Mouse (Mus musculus) intestine, embryonic 15.5 days (tissue): ENCODE results near the gene Gm10128. TPM values are rescaled to one million over a fixed set of nuclear protein-coding genes. Genes with fewer than 3 reads are reported as not detected.
"Not testable (repeated sequence)": the region's sequence is repeated elsewhere in the genome, so short reads cannot be mapped to it uniquely, and the experiment has no call there.

Source experiments
- ATAC-seq: fragments of 200-750 bp; cut with Nextera tagmentation; 2 replicates; pipeline ENCODE4 v1.8.0; 2017; ENCODE audit warnings: moderate TSS enrichment, moderate library complexity
- H3K27ac ChIP-seq: fragments of 300-500 bp; sonication (generic); 2 replicates; pipeline ENCODE4 v1.5.1; 2015; ENCODE audit warnings: mild to moderate bottlenecking, inconsistent platforms
- H3K27me3 ChIP-seq: fragments of 300-500 bp; sonication (generic); replicated peaks from 2 replicates; pipeline ENCODE4 v1.6.1; 2015; ENCODE audit warnings: inconsistent platforms
- H3K36me3 ChIP-seq: fragments of 300-500 bp; sonication (generic); 2 replicates; pipeline ENCODE4 v1.6.1; 2015; ENCODE audit warnings: inconsistent platforms
- H3K4me1 ChIP-seq: fragments of 300-500 bp; sonication (generic); replicated peaks from 2 replicates; pipeline ENCODE4 v1.6.1; 2015; ENCODE audit warnings: inconsistent platforms
- H3K4me2 ChIP-seq: fragments of 300-500 bp; sonication (generic); replicated peaks from 2 replicates; pipeline ENCODE4 v1.6.1; 2015; ENCODE audit warnings: mild to moderate bottlenecking, inconsistent platforms
- H3K4me3 ChIP-seq: fragments of 300-500 bp; sonication (generic); replicated peaks from 2 replicates; pipeline ENCODE4 v1.5.1; 2015; ENCODE audit warnings: inconsistent platforms
- H3K9ac ChIP-seq: fragments of 300-500 bp; sonication (generic); 2 replicates; pipeline ENCODE4 v1.6.1; 2015; ENCODE audit warnings: inconsistent platforms
- H3K9me3 ChIP-seq: fragments of 300-500 bp; sonication (generic); 2 replicates; pipeline ENCODE4 v1.6.1; 2016; ENCODE audit warnings: inconsistent platforms
- WGBS: fragments of 180-500 bp; shearing (Covaris S2); methylation state at CpG from one replicate; pipeline ENCODE4 v1.1.7; 2015; 5-methylcytosine and 5-hydroxymethylcytosine counted together
- polyA plus RNA-seq: library from polyadenylated mRNA; unstranded; fragments of >200 nt; fragmentation: Nextera tagmentation; extraction: Ambion mirVana; gene quantifications from 2 replicates; pipeline ENCODE4 v1.2.1, GENCODE M21; 2015

The Gm10128 gene
- not detected in 2 replicates for polyA plus RNA-seq

GRCm38 (mm10) chr14:7643872-7644271, at the start of gene Gm10128:
Gene Gm10128 (minus strand): TSS chr14:7643972.
- H3K27ac ChIP-seq, ATAC-seq, H3K4me1 ChIP-seq, H3K4me3 ChIP-seq, H3K9ac ChIP-seq, H3K36me3 ChIP-seq, H3K9me3 ChIP-seq, H3K27me3 ChIP-seq, H3K4me2 ChIP-seq: not testable (repeated sequence)
- no CpG with 5 or more reads among the region's 2 CpGs for WGBS

GRCm38 (mm10) chr14:7681170-7681569, 37.4 kb upstream of the Gm10128 start:
- H3K36me3 ChIP-seq, H3K27ac ChIP-seq, ATAC-seq, H3K27me3 ChIP-seq, H3K9ac ChIP-seq, H3K4me1 ChIP-seq, H3K4me3 ChIP-seq, H3K4me2 ChIP-seq, H3K9me3 ChIP-seq: not testable (repeated sequence)
- 61% methylated on average over 5 of the region's 5 CpGs for WGBS

DNA sequence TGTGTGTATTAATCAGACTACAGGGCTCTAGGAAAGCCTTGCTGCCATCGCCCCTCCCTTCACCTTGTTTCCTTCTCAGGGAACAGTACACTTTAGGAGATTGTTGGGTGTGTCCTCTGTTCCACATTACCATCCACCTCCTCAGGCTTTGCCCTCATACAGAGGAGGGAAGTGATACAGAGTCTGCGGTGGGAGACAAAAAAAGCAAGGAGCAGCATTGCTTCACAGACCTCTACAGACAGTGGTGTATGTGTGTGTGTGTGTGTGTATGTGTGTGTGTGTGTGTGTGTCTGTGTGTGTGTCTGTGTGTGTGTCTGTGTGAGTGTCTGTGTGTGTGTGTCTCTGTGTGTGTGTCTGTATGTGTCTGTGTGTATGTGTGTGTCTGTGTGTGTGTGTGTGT, 18.7 kb upstream of the Gm10128 start:
- H3K27me3 ChIP-seq, H3K27ac ChIP-seq, ATAC-seq, H3K9me3 ChIP-seq, H3K4me3 ChIP-seq, H3K9ac ChIP-seq, H3K36me3 ChIP-seq, H3K4me1 ChIP-seq, H3K4me2 ChIP-seq: not testable (repeated sequence)
- 81% methylated on average over 2 of the region's 2 CpGs for WGBS

- H3K27ac ChIP-seq, H3K36me3 ChIP-seq, H3K27me3 ChIP-seq, H3K9me3 ChIP-seq, ATAC-seq, H3K9ac ChIP-seq, H3K4me1 ChIP-seq: not testable (repeated sequence)
- Histone ChIP-seq H3K4me2 (peak overlapping the region; percentile 66), H3K4me3 (peak overlapping the region; percentile 36)
- 0% methylated on average over 42 of the region's 76 CpGs for WGBS
Measured at GRCm38 (mm10) chr14:7658101-7659074, 14.6 kb upstream of the Gm10128 start.

GRCm38 (mm10) chr14:7657456-7657855, 13.7 kb upstream of the Gm10128 start:
- H3K4me3 ChIP-seq, H3K27ac ChIP-seq, H3K9me3 ChIP-seq, H3K9ac ChIP-seq, ATAC-seq, H3K27me3 ChIP-seq, H3K36me3 ChIP-seq, H3K4me1 ChIP-seq: not testable (repeated sequence)
- WGBS, result 3% methylated on average over 8 of the region's 10 CpGs
- H3K4me2 ChIP-seq, result peak overlapping the region; percentile 66

GRCm38 (mm10) chr14:7595492-7595891, 48.3 kb downstream of the Gm10128 start, which contains the start of gene Gm10338:
Gene Gm10338 (minus strand): TSS chr14:7595592.
- ATAC-seq, result not testable (repeated sequence)

More at GRCm38 (mm10) chr14:7595492-7595891, 48.3 kb downstream of the Gm10128 start, which contains the start of gene Gm10338:
- not testable (repeated sequence) for H3K27me3 ChIP-seq, H3K36me3 ChIP-seq, H3K4me2 ChIP-seq, H3K9me3 ChIP-seq, H3K9ac ChIP-seq, H3K4me1 ChIP-seq, H3K4me3 ChIP-seq, H3K27ac ChIP-seq
- WGBS, result no CpG with 5 or more reads among the region's 2 CpGs

Other genes with a start within 250 kb of the Gm10128 start
- gene Gm3755, start 193.1 kb downstream of the Gm10128 start, polyA plus RNA-seq, result not detected in 2 replicates
- 0.69 TPM in 1 of 2 replicates, not detected in the other for gene Gm3752, start 160.2 kb downstream of the Gm10128 start, polyA plus RNA-seq
- gene Gm3558, start 75.4 kb downstream of the Gm10128 start, polyA plus RNA-seq, result 0.25 and 0.53 TPM in 2 replicates
- gene Gm10338, start 48.4 kb downstream of the Gm10128 start, polyA plus RNA-seq, result not detected in 2 replicates
- not detected in 2 replicates for gene Gm26661, start 147.6 kb upstream of the Gm10128 start, polyA plus RNA-seq
- 17.4 and 18.4 TPM in 2 replicates for gene Flnb, start 174.0 kb upstream of the Gm10128 start, polyA plus RNA-seq